Mouse (Mus musculus) stomach, postnatal 0 days (tissue): ENCODE data around the gene Il2ra.
"Not testable (repeated sequence)": the region's sequence is repeated elsewhere in the genome, so short reads cannot be mapped to it uniquely, and the experiment has no call there.

Source experiments
- CTCF ChIP-seq: IDR thresholded peaks from 2 replicates; pipeline ENCODE4 v1.5.1; 2016; ENCODE audit warnings: antibody characterized with exemption, low read depth, mild to moderate bottlenecking, moderate library complexity
- EP300 ChIP-seq: optimal IDR thresholded peaks from 2 replicates; pipeline ENCODE3; 2016; ENCODE audit warnings: antibody characterized with exemption

GRCm38 (mm10) chr2:11612939-11613338 lies 29.7 kb upstream of the Il2ra start:
- not testable (repeated sequence) for TF ChIP-seq CTCF, EP300
